Mouse (Mus musculus): Measurements from ENCODE around the gene Tmed10.

Gene Tmed10

GRCm38 (mm10) chr12:85374561-85375272 is at the start of gene Tmed10:
TSS of gene Tmed10 (minus strand) at chr12:85374847.
- peak; percentile 91 to 94 for DNase-seq

GRCm38 (mm10) chr12:85423236-85423635 is 48.6 kb upstream of the Tmed10 start:
- DNase-seq, result no peak

DNA sequence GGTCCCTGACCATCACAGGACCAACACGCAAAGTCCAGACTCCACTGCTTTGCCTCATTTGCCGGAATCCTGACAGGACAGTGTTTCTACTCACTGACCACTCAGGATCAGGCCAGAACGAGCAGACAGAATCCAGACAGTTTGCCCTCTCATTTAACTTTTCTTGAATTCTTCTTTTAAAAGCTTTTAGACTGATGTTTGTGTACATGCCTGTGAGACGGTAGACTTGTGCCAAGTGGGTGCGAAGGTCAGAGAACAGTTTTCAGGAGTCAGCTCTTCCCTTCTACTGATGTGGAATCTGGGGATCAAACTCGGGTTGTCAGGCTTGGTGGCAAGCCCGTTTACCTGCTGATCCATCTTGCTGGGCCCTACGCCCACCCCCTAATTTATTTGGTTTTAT is 47.9 kb upstream of the Tmed10 start:
- DNase-seq, result no peak

DNA sequence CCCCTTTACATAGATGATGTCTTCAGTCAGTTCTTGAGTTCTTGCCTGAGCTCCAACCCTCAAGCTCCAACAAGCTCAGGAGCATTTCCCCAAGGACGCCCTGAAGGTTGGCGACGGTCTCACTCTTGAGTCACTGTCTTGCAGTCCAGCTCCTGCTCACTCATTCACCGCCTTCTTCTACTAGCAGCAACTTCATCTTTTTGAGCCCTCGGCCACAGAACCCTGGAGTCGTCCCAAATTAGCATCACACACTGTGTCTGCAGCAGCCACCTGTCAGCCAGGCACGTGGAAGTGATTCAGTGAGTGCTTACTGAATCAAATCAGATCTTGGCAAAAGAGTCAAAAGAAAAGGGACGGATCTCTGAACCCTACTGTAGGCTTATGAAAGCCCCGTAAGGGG is 46.3 kb upstream of the Tmed10 start:
- no peak for DNase-seq

DNA sequence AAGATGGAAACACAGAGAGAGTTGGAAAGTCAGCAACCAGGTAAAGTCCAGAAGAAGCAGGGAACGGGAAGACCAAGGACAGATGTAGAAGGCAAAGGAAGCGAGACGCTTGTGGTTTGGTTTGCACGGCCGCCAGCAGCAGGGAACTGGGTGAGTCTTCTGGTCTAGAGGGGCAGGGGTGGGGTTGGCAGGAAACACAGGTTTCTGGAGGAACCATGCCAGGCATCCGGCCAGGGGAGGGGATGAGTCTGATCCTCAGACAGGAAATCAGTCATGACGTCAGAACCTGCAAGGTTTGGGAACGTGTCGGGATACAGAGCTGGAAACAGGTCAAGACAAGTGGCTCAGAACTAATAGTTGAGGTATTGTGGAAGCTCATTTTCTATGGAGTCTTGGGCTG is 43.2 kb upstream of the Tmed10 start:
- DNase-seq, result peak; percentile 59 to 77

DNA sequence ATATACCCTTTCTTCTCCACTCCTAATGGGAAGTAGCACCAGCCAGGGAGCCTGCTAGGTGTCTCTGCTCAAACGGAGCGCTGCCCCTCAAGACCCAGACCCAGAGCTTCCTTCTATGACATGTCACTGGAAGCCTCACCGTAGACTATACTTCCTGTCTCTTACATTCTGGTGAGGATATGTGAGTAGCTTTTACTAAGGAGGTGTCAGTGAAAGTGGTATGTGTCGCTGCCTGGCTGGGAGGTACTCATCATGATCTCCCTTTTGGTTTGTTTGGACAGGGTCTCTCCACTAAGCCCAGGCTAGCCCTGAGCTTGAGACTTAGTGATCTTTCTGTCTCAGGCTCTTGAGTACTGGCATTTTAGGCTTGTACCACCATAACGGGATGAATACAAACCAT is 41.7 kb upstream of the Tmed10 start:
- no peak for DNase-seq

DNA sequence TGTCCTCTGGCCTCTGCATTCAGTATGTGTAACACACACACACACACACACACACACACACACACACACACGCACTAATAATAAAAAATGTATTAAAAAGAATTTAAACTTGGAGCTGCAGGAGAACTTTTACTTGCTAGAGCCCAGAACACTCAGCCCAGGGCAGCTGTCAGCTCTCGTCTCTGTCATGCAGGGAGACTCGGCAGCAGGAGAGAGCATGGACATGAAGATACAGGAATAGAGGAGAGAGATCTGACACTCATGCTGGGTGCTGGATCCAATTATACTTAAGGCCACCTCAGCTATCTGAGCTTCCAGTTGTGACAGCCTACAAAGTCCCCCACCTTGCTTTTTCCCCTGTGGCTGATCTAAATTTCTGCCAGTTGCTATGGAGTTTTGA is 41.2 kb upstream of the Tmed10 start:
- no peak for DNase-seq

GRCm38 (mm10) chr12:85411136-85411535 is 36.5 kb upstream of the Tmed10 start:
- no peak for DNase-seq

DNA sequence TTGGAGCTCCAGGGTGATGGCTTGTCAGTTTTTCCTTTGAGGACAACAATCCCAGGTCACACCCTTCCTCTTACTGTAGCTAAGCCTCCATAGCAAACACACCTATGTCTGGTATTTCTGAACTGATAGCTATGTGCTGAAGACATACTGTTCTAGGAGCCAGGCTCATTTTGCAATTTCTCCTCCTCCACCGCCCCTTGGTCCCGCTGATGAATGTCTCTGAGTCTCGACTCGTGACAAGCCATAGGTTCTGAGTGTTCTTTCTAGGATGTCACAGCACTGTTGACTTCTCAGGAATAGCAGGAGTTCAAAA is 23.3 kb upstream of the Tmed10 start:
- no peak for DNase-seq

GRCm38 (mm10) chr12:85397063-85397959 is 22.7 kb upstream of the Tmed10 start:
- DNase-seq, result no peak

GRCm38 (mm10) chr12:85393981-85394380 is 19.3 kb upstream of the Tmed10 start:
- no peak for DNase-seq

DNA sequence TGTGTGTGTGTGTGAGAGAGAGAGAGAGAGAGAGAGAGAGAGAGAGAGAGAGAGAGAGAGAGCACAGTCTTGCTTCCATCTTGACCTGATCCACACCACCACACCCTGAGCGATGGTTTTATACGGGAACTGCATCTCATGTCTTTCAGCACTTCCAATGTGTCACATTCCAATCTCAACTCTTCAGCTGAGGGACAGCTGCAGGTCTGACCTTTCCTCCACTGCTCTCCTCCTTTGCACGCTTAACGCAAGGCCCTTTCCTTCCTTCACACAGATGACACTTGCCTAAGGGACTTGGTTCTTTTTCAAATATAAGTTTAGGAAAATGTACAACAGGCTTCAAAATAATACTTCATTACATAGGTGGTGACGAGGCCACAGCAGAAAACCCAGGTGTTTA is 18.9 kb upstream of the Tmed10 start:
- no peak for DNase-seq

GRCm38 (mm10) chr12:85391148-85391547 is 16.5 kb upstream of the Tmed10 start:
- DNase-seq, result no peak

DNA sequence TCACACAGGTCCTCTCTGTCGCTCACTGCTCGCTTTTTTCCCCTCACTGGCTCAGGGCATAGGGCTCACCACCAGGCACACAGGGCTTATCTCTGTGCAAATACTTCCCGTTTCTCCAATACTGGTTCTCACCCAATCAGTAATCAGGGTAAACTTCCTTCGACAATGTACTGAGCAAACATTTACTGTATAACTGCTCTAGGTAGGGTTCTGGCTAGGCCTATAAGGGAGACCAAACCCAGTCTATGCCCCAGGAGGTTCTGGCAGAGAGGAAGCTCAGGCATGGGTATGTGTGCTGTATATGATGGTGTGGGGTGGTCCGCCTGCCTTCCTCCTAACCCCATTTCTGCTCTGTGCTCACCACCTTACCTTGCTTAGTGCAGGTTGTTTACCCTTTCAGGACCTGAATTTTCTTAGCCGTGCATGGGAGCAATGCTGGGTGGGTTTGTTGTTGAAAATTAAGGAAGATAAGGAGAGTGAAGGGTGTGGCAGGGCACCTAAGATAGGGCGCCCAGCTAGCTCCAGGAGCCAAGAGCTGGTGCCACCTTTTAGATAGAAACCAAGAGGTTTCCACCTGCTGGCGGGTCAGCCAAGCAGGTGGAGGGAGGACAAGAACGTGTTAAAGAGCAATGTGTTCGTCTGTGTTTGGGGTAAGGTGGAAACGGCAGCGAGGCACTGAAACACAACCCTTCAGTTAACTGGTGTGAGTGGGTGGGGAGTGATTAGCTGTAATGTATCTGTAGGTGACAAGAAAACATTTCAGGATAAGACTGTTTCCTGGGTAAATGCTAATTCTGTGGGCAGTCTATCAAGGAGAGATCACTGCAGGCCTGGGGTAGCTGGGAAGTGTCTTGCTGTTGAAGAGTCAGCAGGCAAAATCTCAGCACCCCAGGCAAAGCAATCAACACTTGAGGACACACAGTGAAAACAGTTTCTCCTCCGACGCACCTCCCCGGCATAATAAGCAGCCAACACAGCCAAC is 14.8 kb upstream of the Tmed10 start:
- no peak for DNase-seq

GRCm38 (mm10) chr12:85385995-85386375 is 11.3 kb upstream of the Tmed10 start:
- no peak for DNase-seq

DNA sequence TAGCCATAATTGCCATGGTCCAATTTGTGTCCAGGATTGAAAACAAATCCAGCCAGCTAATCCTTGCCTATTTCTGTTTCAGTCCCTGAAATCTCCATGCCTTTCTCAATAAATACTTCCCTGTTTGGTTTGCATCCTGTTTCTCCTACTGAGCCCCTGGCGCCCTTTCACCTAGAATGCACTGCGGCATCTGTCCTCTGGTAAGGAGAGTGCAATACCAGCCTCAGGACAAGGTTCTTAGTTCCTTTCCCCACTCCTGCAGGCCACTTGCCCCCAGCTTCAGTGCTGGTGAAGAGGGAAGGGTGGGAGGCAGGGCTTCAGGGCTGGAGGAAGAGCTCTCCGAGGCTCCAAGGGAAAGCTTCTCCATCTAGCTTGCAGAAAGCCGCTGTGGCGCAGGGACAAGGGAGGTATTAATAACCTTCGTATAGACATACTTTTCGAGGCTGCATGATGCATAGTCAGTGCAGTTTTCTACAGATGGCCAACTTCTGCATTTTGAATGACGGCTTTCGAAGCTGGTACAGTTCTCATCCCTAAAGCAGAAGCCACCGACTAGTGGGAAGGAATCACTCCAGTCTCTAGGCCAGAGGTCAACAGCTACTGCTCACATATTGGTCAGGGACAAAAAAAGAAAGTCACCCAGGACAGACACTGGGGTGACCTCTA is 10.8 kb upstream of the Tmed10 start:
- DNase-seq, result no peak

GRCm38 (mm10) chr12:85382761-85383680 is 8.4 kb upstream of the Tmed10 start:
- DNase-seq, result no peak

DNA sequence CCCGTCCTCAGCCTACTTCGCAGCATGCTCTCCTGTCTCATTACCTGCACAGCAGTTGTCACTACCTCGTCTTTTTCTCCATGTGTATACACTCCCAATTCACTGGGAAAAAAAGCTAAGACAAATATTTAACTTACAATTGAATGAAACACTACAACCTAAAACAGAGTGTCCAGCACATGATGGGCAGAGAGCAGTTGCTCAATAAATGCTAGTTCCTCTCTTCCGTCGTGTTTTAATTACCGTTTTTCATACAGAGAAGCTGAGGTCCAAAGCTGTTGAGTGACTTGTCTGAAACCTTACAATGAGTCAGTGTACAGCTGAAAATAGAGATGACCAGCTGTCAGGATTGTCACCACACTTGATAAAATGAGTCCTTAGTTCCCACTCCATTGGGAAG is 6.9 kb upstream of the Tmed10 start:
- DNase-seq, result no peak

DNA sequence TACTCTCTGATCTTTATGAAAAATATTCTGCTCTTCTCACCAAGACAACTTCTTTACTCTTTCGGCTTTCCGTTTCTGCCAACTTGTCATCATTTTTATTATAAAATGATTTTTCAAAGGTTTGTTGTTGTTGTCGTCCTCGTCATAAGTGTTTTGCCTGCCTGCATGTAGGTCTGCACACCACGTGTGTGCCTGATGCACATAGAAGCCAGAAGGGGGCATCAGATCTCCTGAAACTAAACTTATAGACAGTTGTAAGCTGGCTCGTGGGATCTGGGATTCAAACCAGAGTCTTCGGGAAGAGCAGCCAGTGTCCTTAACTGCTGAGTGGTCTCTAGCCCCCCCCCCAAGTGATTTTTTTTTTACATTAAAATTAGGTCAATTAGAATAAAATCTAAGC is 6.3 kb upstream of the Tmed10 start:
- no peak for DNase-seq

GRCm38 (mm10) chr12:85380308-85380707 is 5.7 kb upstream of the Tmed10 start:
- no peak for DNase-seq

- no peak for DNase-seq
Observed at GRCm38 (mm10) chr12:85378271-85378670, 3.6 kb upstream of the Tmed10 start.
